Mouse (Mus musculus) C2C12 (cell line): ENCODE results near the gene Iqsec1.

ENCODE experiments used
- CTCF ChIP-seq: IDR thresholded peaks from one replicate; pipeline ENCODE4 v1.5.1; 2011; ENCODE audit not compliant: control insufficient read depth, insufficient read depth, insufficient read length
- USF1 ChIP-seq: IDR thresholded peaks from one replicate; pipeline ENCODE4 v1.6.1; 2011; ENCODE audit warnings: low read depth, mild to moderate bottlenecking, control low read depth, moderate library complexity

DNA sequence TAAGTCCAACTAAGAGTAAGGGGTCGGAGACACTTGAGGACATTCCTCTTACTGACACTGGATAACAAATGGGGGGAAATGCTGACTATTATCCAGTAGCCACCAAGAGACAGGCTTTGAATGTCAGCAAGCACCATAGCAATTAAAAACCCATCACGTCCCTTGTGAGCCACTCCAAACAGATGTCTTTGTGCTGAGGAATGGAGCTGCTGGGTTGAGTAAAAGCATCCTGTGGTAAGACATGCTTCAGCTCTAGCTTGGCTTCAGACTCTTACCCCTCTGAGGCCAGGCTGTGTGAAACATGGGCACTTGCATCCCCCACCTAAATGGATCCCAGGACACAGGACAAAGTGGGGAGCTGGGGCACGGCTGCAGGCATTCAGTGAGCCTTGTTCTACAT lies 186.4 kb downstream of the Iqsec1 start:
- TF ChIP-seq CTCF: no peak
- TF ChIP-seq USF1: no peak
